Mouse (Mus musculus): ENCODE measurements around the gene Slc22a26.
"Not testable (repeated sequence)": the region's sequence is repeated elsewhere in the genome, so short reads cannot be mapped to it uniquely, and the experiment has no call there.

Slc22a26 gene

GRCm38 (mm10) chr19:7802571-7802970, at the start of gene Slc22a26:
Gene Slc22a26, minus strand, starts transcription at chr19:7802667.
- no peak for DNase-seq

DNA sequence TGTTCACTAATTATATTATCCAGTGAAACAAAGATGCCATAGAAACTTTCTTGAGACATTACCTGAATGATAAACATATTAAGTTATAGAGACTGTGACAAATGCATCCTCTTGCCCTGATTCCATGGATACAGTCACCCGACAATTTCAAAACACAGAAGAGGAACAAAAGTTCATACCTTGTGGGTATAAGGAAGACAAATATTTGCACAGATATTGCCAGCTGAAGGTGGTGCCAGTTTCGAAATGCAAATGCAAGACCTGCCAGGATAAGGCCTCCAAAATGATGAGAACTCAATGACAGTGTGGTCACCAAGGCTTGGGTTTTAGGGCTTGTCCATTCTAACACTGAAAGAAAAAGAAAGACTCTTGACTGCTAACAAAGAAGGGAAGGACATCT, 27.4 kb upstream of the Slc22a26 start:
- no peak for DNase-seq

GRCm38 (mm10) chr19:7790571-7790970, 11.9 kb downstream of the Slc22a26 start:
- DNase-seq = no peak

DNA sequence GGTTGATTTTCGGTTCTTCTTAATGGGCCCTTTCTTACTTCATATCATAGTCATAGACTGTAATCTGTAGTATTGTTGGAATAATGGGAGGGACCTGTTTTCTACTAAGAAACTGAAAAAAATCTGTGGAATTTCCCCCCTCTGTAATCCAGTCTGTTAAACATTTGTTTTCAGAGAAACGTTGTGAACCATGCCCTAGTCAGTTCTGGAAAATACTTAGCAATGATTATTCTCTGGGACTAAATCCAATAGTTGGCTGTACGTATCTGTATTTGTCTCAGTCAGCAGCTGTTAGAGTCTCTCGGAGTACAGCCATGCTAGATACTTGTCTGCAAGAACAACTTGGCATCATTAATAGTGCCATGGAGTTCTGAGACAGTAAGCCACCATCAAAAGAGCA, 27.2 kb downstream of the Slc22a26 start:
- no peak for DNase-seq

GRCm38 (mm10) chr19:7766124-7766523, 36.3 kb downstream of the Slc22a26 start:
- no peak for DNase-seq

DNA sequence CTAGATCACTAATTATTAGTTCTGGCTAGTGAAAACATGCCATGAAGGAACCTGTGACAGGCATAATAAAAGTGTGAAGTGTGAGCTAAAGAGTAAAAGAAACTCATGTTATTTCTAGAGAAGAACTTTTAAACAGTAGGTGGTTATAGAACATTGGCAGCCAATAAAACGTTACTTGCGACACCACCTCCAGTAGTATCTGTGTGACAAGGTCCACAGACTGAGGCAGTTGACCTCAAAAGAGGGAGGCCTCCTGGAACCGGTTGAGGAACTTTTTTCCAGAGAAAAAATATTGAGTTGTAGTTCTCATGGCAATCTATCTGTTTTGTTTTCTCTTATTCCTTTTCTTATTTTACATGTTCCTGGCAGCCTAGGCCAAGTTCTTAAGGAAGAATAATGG, 36.9 kb downstream of the Slc22a26 start:
- DNase-seq = no peak

DNA sequence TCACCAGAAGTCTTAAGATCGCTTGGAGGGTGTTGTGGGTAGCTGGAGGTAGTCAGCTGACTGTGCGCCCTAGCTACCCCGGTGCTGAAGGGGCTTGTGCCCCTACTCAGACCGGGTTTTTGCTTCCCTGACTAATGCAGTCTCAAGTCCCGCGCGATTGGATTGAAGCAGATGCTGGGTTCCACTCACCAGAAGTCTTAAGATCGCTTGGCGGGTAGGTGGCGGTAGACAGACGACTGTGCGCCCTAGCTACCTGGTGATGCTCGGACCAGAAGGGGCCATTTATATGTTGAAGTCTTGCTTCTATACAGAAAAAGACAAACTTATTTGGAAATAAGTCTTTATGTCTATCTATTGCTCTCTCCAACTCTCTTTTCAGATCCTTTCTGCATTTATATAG, 49.1 kb downstream of the Slc22a26 start:
- not testable (repeated sequence) for DNase-seq

All from cerebellum, postnatal 14 days (tissue).